Mouse (Mus musculus): ENCODE data around the gene Cyth4. TPM values are rescaled to one million over a fixed set of nuclear protein-coding genes. Genes with fewer than 3 reads are reported as not detected.

Gene Cyth4
- polyA plus RNA-seq, 1 experiment from 2014 or later: 3.8 TPM

DNA sequence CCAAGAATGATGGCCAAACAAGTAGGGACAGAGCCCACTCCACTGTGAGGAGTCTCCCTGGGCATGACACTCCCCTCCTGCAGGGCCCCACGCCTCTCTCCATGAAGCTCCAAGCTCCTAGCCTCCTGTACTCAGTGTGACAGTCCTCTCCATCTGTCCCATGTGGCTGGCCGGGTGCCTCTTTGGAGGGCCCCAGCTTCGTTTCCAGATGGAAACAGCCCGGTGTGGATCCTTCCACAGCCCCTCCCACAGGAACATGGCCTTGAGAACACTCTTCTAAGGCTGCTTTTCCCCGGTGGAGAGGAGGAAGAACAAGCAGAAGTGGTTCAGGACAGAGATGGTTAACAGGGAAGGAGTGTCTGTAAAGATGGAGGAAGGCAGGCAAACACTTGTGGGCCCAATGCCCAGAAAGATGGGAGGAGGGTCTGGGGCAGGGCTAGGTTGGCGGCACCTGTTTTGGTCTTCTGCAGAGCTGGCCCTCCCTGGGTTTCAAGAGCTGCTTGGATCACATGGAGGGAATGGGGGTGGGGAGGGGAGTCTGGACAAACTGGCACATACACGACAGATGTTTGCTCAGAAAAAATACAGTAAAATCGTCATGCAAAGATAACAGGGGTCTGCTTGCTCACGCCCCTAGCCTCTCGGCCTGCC, 72.5 kb downstream of the Cyth4 start:
- Histone ChIP-seq H3K27ac (no peak overlapping the region), H3K4me3 (replicated peaks; ENCODE audit: low read length) (no peak overlapping the region), H3K4me2 (replicated peaks) (no peak overlapping the region), H3K9me3 (ENCODE audit: control insufficient read depth, low read length) (no peaks in the 10 kb centered on the region), H3K4me1 (replicated peaks; ENCODE audit: control insufficient read depth, insufficient read depth, low read length) (peaks cover 10% of the 10 kb centered on the region), H3K36me3 (replicated peaks; ENCODE audit: control insufficient read depth, insufficient read depth) (peaks cover 26% of the 10 kb centered on the region), H3K9ac (no peak overlapping the region), H3K27me3 (ENCODE audit: control insufficient read depth, insufficient read depth, low read length) (peaks cover 18% of the 10 kb centered on the region)
- no peak for DNase-seq (ENCODE audit: low spot score)
- WGBS: 65% methylated on average over 10 of the region's 10 CpGs
- no peak for ATAC-seq (ENCODE audit: low FRiP score)

GRCm38 (mm10) chr15:78670341-78670740, 73.5 kb downstream of the Cyth4 start:
- WGBS: 22% methylated on average over 5 of the region's 5 CpGs
- Histone ChIP-seq H3K4me3 (replicated peaks; ENCODE audit: low read length) (no peak overlapping the region), H3K27me3 (ENCODE audit: control insufficient read depth, insufficient read depth, low read length) (peaks cover 18% of the 10 kb centered on the region), H3K27ac (no peak overlapping the region), H3K4me1 (replicated peaks; ENCODE audit: control insufficient read depth, insufficient read depth, low read length) (peaks cover 10% of the 10 kb centered on the region), H3K36me3 (replicated peaks; ENCODE audit: control insufficient read depth, insufficient read depth) (peaks cover 26% of the 10 kb centered on the region), H3K4me2 (replicated peaks) (no peak overlapping the region), H3K9ac (no peak overlapping the region), H3K9me3 (ENCODE audit: control insufficient read depth, low read length) (no peaks in the 10 kb centered on the region)
- ATAC-seq (ENCODE audit: low FRiP score) (no peak), DNase-seq (ENCODE audit: low spot score) (peak; percentile 52)

Other genes with a start within 250 kb of the Cyth4 start
- gene Tex33, start 201.1 kb upstream of the Cyth4 start, polyA plus RNA-seq (2014; fragmentation: Nextera tagmentation; extraction: Ambion mirVana): not detected in 2 replicates
- 21.4 and 23.7 TPM in 2 replicates for gene Tst, start 191.1 kb upstream of the Cyth4 start, polyA plus RNA-seq (2014; fragmentation: Nextera tagmentation; extraction: Ambion mirVana)
- gene Mpst, start 190.6 kb upstream of the Cyth4 start, polyA plus RNA-seq (2014; fragmentation: Nextera tagmentation; extraction: Ambion mirVana): 3.2 and 4.2 TPM in 2 replicates
- 134 and 141 TPM in 2 replicates for gene Kctd17, start 168.5 kb upstream of the Cyth4 start, polyA plus RNA-seq (2014; fragmentation: Nextera tagmentation; extraction: Ambion mirVana)
- gene Tmprss6, start 128.4 kb upstream of the Cyth4 start, polyA plus RNA-seq (2014; fragmentation: Nextera tagmentation; extraction: Ambion mirVana): 0.48 and 1.1 TPM in 2 replicates
- 0.14 and 0.20 TPM in 2 replicates for gene Il2rb, start 101.8 kb upstream of the Cyth4 start, polyA plus RNA-seq (2014; fragmentation: Nextera tagmentation; extraction: Ambion mirVana)
- gene C1qtnf6, start 65.6 kb upstream of the Cyth4 start, polyA plus RNA-seq (2014; fragmentation: Nextera tagmentation; extraction: Ambion mirVana): 9.5 and 11.0 TPM in 2 replicates
- gene Sstr3, start 52.4 kb upstream of the Cyth4 start, polyA plus RNA-seq (2014; fragmentation: Nextera tagmentation; extraction: Ambion mirVana): 0.34 and 0.64 TPM in 2 replicates
- gene Rac2, start 24.3 kb upstream of the Cyth4 start, polyA plus RNA-seq (2014; fragmentation: Nextera tagmentation; extraction: Ambion mirVana): 6.3 and 8.1 TPM in 2 replicates
- gene Elfn2, start 121.7 kb downstream of the Cyth4 start, polyA plus RNA-seq (2014; fragmentation: Nextera tagmentation; extraction: Ambion mirVana): 6.0 and 8.5 TPM in 2 replicates
- 11.7 and 12.5 TPM in 2 replicates for gene Mfng, start 176.4 kb downstream of the Cyth4 start, polyA plus RNA-seq (2014; fragmentation: Nextera tagmentation; extraction: Ambion mirVana)
- 2.5 and 2.6 TPM in 2 replicates for gene Card10, start 206.0 kb downstream of the Cyth4 start, polyA plus RNA-seq (2014; fragmentation: Nextera tagmentation; extraction: Ambion mirVana)
- 10.7 and 11.2 TPM in 2 replicates for gene Cdc42ep1, start 245.6 kb downstream of the Cyth4 start, polyA plus RNA-seq (2014; fragmentation: Nextera tagmentation; extraction: Ambion mirVana)

All from hindbrain, embryonic 14.5 days (tissue).